Mouse (Mus musculus) mesoderm, embryonic 11.5 days (tissue): ENCODE results near the gene Pth.
A peak's percentile ranks its signal among the peaks of the same experiment; 100 is the strongest.

ENCODE experiments used
- DNase-seq: peaks from one replicate; pipeline ENCODE4 v3.0.0-alpha.2; 2012; ENCODE audit warnings: low read depth, low spot score

The Pth gene

GRCm38 (mm10) chr7:113388470-113388869, at the start of gene Pth:
TSS of gene Pth (minus strand) at chr7:113388570.
- no peak for DNase-seq

- no peak for DNase-seq
Observed at GRCm38 (mm10) chr7:113436312-113436711, 47.9 kb upstream of the Pth start.

GRCm38 (mm10) chr7:113434286-113434685, 45.9 kb upstream of the Pth start:
- peak; percentile 37 for DNase-seq

GRCm38 (mm10) chr7:113433451-113433850, 45.1 kb upstream of the Pth start:
- no peak for DNase-seq

- no peak for DNase-seq
Observed at GRCm38 (mm10) chr7:113432891-113433290, 44.5 kb upstream of the Pth start.

- no peak for DNase-seq
Observed at GRCm38 (mm10) chr7:113420771-113421170, 32.4 kb upstream of the Pth start.

GRCm38 (mm10) chr7:113419070-113419782, 30.9 kb upstream of the Pth start:
- DNase-seq, result no peak

GRCm38 (mm10) chr7:113416536-113416935, 28.2 kb upstream of the Pth start:
- DNase-seq, result no peak

GRCm38 (mm10) chr7:113415256-113415655, 26.9 kb upstream of the Pth start:
- no peak for DNase-seq

GRCm38 (mm10) chr7:113408712-113409111, 20.3 kb upstream of the Pth start:
- no peak for DNase-seq

GRCm38 (mm10) chr7:113398083-113398482, 9.7 kb upstream of the Pth start:
- DNase-seq, result no peak

- no peak for DNase-seq
Observed at GRCm38 (mm10) chr7:113396661-113397060, 8.3 kb upstream of the Pth start.

GRCm38 (mm10) chr7:113391619-113392018, 3.2 kb upstream of the Pth start:
- DNase-seq, result no peak

GRCm38 (mm10) chr7:113377875-113378658, 10.3 kb downstream of the Pth start:
- peak; percentile 86 for DNase-seq

GRCm38 (mm10) chr7:113372682-113373081, 15.7 kb downstream of the Pth start:
- no peak for DNase-seq

- DNase-seq, result peak; percentile 68
Observed at GRCm38 (mm10) chr7:113369620-113370340, 18.6 kb downstream of the Pth start.

- DNase-seq, result peak; percentile 98
Observed at GRCm38 (mm10) chr7:113368746-113369619, 19.4 kb downstream of the Pth start, which contains the start of gene Btbd10. TSS of gene Btbd10 (minus strand) at chr7:113369392.

GRCm38 (mm10) chr7:113367440-113367839, 20.9 kb downstream of the Pth start:
- no peak for DNase-seq

- DNase-seq, result no peak
Observed at GRCm38 (mm10) chr7:113349089-113349488, 39.3 kb downstream of the Pth start.

GRCm38 (mm10) chr7:113347694-113348093, 40.7 kb downstream of the Pth start:
- no peak for DNase-seq

GRCm38 (mm10) chr7:113347271-113347670, 41.1 kb downstream of the Pth start:
- no peak for DNase-seq
